Mouse (Mus musculus) forebrain, embryonic 12.5 days (tissue): ENCODE results near the gene Nudt19. TPM values are rescaled to one million over a fixed set of nuclear protein-coding genes. Genes with fewer than 3 reads are reported as not detected.

Source experiments
- ATAC-seq: fragments of 200-750 bp; cut with Nextera tagmentation; 2 replicates; pipeline ENCODE4 v1.8.0; 2017; ENCODE audit warnings: moderate TSS enrichment; ENCODE audit not compliant: low FRiP score
- H3K27ac ChIP-seq: fragments of 300-500 bp; sonication (generic); 2 replicates; pipeline ENCODE4 v1.5.1; 2016; ENCODE audit warnings: mild to moderate bottlenecking
- H3K27me3 ChIP-seq: fragments of 300-500 bp; sonication (generic); 2 replicates; pipeline ENCODE4 v1.6.1; 2016; ENCODE audit warnings: mild to moderate bottlenecking
- H3K36me3 ChIP-seq: fragments of 300-500 bp; sonication (generic); replicated peaks from 2 replicates; pipeline ENCODE4 v1.6.1; 2016; ENCODE audit warnings: mild to moderate bottlenecking
- H3K4me1 ChIP-seq: fragments of 300-500 bp; sonication (generic); 2 replicates; pipeline ENCODE4 v1.6.1; 2016
- H3K4me2 ChIP-seq: fragments of 300-500 bp; sonication (generic); 2 replicates; pipeline ENCODE4 v1.6.1; 2016; ENCODE audit warnings: mild to moderate bottlenecking, moderate library complexity
- H3K4me3 ChIP-seq: fragments of 300-500 bp; sonication (generic); replicated peaks from 2 replicates; pipeline ENCODE4 v1.5.1; 2016; ENCODE audit warnings: mild to moderate bottlenecking
- H3K9ac ChIP-seq: fragments of 300-500 bp; sonication (generic); 2 replicates; pipeline ENCODE4 v1.6.1; 2016; ENCODE audit warnings: mild to moderate bottlenecking
- H3K9me3 ChIP-seq: fragments of 300-500 bp; sonication (generic); 2 replicates; pipeline ENCODE4 v1.6.1; 2016
- WGBS: fragments of 180-500 bp; shearing (Covaris S2); methylation state at CpG from one replicate; pipeline ENCODE4 v1.1.7; 2016; 5-methylcytosine and 5-hydroxymethylcytosine counted together
- polyA plus RNA-seq: library from polyadenylated mRNA; unstranded; fragments of >200 nt; fragmentation: Nextera tagmentation; extraction: Ambion mirVana; gene quantifications from 2 replicates; pipeline ENCODE4 v1.2.1, GENCODE M21; 2016

The Nudt19 gene
- 44.6 and 47.5 TPM in 2 replicates for polyA plus RNA-seq

DNA sequence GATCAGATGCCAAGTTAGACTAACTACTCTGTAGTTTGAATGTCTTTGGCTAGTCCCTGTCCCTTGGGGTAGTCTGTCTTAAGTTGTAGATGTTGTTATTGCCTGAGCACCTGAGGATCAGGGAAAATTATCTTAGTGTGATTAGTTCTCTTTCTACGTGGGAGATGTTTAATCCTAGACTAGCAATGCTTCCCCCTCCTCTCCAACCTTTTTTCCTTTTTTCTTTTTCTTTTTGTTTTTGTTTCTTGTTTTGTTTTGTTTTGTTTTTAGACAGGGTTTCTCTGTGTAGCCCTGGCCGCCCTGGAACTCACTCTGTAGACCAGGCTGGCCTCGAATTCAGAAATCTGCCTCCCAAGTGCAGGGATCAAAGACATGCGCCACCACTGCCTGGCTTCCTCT is at the start of gene Nudt19:
Nudt19 (minus strand) TSS at position 100 of the 399 bp plus-strand sequence.
- Histone ChIP-seq H3K36me3 (0 out of 2 replicates have a peak, but pooled peaks cover 1% of the 10 kb centered on the region), H3K27me3 (0 out of 2 replicates have a peak, but pooled peaks cover 3% of the 10 kb centered on the region), H3K27ac (peak within 1 kb of the TSS; percentile 94), H3K4me2 (peak within 1 kb of the TSS; percentile 80), H3K4me3 (peak within 1 kb of the TSS; percentile 76), H3K9me3 (no peaks in the 10 kb centered on the region), H3K4me1 (peaks cover 16% of the 10 kb centered on the region), H3K9ac (peak within 1 kb of the TSS; percentile 88)
- ATAC-seq = no peak
- WGBS = 82% methylated on average over 4 of the region's 4 CpGs

DNA sequence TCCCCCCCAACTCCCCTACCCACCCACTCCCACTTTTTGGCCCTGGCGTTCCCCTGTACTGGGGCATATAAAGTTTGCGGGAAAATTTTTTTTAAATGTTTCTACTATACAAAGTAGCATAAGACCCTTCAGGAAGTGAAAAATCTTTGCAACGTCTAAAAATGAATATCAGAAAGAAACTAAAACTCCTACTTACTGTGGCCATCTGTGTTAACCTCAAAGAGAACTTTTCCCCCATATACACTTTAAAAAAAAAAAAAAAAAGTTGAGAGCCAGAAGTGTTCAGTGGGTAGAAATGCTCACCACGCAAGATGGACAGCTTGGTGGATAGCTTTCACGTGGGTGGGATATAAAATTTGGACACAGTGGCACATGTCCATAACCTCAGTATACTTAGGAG is 46.7 kb upstream of the Nudt19 start:
- Histone ChIP-seq H3K4me2 (no peak overlapping the region), H3K4me1 (no peaks in the 10 kb centered on the region), H3K27ac (no peak overlapping the region), H3K36me3 (peaks cover 30% of the 10 kb centered on the region), H3K9me3 (no peaks in the 10 kb centered on the region), H3K27me3 (no peaks in the 10 kb centered on the region), H3K4me3 (no peak overlapping the region), H3K9ac (no peak overlapping the region)
- 96% methylated on average over 5 of the region's 5 CpGs for WGBS
- no peak for ATAC-seq

- Histone ChIP-seq H3K36me3 (peaks cover 21% of the 10 kb centered on the region), H3K4me3 (no peak overlapping the region)
- WGBS = 97% methylated on average over 6 of the region's 6 CpGs
Measured at GRCm38 (mm10) chr7:35601106-35601505, 45.0 kb upstream of the Nudt19 start.

DNA sequence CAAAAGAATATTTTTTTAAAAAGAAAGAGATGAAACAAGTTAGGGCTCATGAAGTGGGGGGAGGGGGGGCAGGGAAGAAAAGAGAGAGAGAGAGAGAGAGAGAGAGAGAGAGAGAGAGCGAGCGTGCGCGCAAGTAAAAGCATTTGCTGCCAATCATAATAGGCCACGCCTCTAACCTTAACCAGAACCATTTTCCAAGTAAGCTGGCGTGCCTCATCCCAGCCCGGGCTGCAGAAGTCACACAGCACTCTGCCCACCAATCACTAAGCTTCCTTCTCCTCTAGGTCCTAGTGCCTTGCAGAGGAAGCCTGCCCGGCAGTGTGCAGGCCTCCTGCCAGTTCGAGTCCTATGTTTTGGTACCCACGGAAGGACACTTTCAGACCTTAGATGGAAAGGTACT is 43.9 kb upstream of the Nudt19 start:
- Histone ChIP-seq H3K9ac (no peak overlapping the region), H3K27ac (no peak overlapping the region), H3K4me1 (no peaks in the 10 kb centered on the region), H3K4me2 (no peak overlapping the region), H3K36me3 (peaks cover 19% of the 10 kb centered on the region), H3K27me3 (no peaks in the 10 kb centered on the region), H3K9me3 (no peaks in the 10 kb centered on the region), H3K4me3 (no peak overlapping the region)
- no peak for ATAC-seq
- WGBS = 92% methylated on average over 10 of the region's 10 CpGs

More at GRCm38 (mm10) chr7:35601106-35601505, 45.0 kb upstream of the Nudt19 start:
- Histone ChIP-seq H3K9me3 (no peaks in the 10 kb centered on the region), H3K27ac (no peak overlapping the region), H3K4me1 (no peaks in the 10 kb centered on the region), H3K27me3 (no peaks in the 10 kb centered on the region), H3K4me2 (no peak overlapping the region), H3K9ac (no peak overlapping the region)
- no peak for ATAC-seq

- no peaks in the 10 kb centered on the region for H3K4me1 ChIP-seq
- peaks cover 20% of the 10 kb centered on the region for H3K36me3 ChIP-seq
- no peaks in the 10 kb centered on the region for H3K9me3 ChIP-seq
- ATAC-seq = no peak
- H3K4me2 ChIP-seq = no peak overlapping the region
- H3K4me3 ChIP-seq = no peak overlapping the region
- 94% methylated on average over 9 of the region's 9 CpGs for WGBS
- H3K27ac ChIP-seq = no peak overlapping the region
- H3K9ac ChIP-seq = no peak overlapping the region
- no peaks in the 10 kb centered on the region for H3K27me3 ChIP-seq
Measured at GRCm38 (mm10) chr7:35599492-35599891, 43.4 kb upstream of the Nudt19 start.

DNA sequence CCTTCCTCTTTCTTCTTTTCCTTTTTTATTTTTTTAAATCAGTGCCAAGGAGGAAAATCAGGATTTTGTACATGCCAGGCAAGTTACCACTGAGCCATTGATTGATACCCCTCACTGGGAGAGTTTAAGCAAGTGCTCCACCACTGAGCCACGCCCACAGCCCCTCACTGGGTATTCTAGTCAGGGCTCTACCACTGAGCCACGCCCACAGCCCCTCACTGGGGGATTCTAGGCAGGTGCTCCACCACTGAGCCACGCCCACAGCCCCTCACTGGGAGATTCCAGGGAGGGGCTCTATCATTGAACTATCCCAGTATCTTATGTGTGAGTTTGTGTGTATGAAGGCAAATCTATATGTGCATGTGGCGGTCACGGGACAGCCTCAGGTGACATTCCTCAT is 38.2 kb upstream of the Nudt19 start:
- ATAC-seq = no peak
- Histone ChIP-seq H3K9me3 (no peaks in the 10 kb centered on the region), H3K9ac (no peak overlapping the region), H3K27me3 (no peaks in the 10 kb centered on the region), H3K4me3 (no peak overlapping the region), H3K36me3 (peaks cover 27% of the 10 kb centered on the region), H3K4me2 (no peak overlapping the region), H3K4me1 (no peaks in the 10 kb centered on the region), H3K27ac (no peak overlapping the region)
- 93% methylated on average over 5 of the region's 5 CpGs for WGBS

DNA sequence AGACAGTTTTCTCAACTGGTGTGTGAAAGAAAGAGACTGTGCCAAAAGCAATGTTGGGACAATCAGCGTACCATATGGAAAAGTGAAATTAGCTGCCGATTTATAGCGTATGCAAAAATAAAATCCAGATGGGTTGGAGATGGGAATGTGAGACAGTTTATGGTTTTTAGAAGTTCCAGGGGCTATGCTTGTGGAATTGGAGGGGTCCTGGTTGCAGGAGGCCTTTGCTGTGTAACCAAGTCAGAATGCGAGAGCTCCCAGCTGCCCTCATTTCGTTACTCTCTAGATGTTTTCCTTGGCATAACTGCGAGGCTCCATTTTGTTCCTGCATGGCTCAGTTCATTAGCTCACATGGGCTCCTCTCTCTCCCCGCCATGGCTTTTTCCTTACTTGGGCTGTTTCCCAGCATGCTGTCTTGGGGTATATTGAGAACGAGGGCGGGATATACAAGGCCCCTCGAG is 34.7 kb upstream of the Nudt19 start:
- no peaks in the 10 kb centered on the region for H3K9me3 ChIP-seq
- peaks cover 27% of the 10 kb centered on the region for H3K36me3 ChIP-seq
- H3K27ac ChIP-seq = no peak overlapping the region
- WGBS = 89% methylated on average over 10 of the region's 10 CpGs
- ATAC-seq = no peak
- H3K4me2 ChIP-seq = no peak overlapping the region
- no peak overlapping the region for H3K9ac ChIP-seq
- no peaks in the 10 kb centered on the region for H3K27me3 ChIP-seq
- no peak overlapping the region for H3K4me3 ChIP-seq
- peaks cover 14% of the 10 kb centered on the region for H3K4me1 ChIP-seq

GRCm38 (mm10) chr7:35589485-35589884 is 33.4 kb upstream of the Nudt19 start:
- H3K9me3 ChIP-seq = no peaks in the 10 kb centered on the region

GRCm38 (mm10) chr7:35588680-35589428 is 32.8 kb upstream of the Nudt19 start:
- Histone ChIP-seq H3K4me1 (peaks cover 26% of the 10 kb centered on the region), H3K9ac (no peak overlapping the region), H3K27ac (no peak overlapping the region), H3K4me3 (no peak overlapping the region), H3K9me3 (no peaks in the 10 kb centered on the region), H3K36me3 (peaks cover 22% of the 10 kb centered on the region), H3K4me2 (no peak overlapping the region), H3K27me3 (peaks cover 17% of the 10 kb centered on the region)
- WGBS = 89% methylated on average over 9 of the region's 9 CpGs
- no peak for ATAC-seq

More at GRCm38 (mm10) chr7:35589485-35589884, 33.4 kb upstream of the Nudt19 start:
- no peak for ATAC-seq
- 89% methylated on average over 7 of the region's 7 CpGs for WGBS
- peaks cover 25% of the 10 kb centered on the region for H3K36me3 ChIP-seq
- H3K4me3 ChIP-seq = no peak overlapping the region
- peaks cover 10% of the 10 kb centered on the region for H3K27me3 ChIP-seq
- peaks cover 22% of the 10 kb centered on the region for H3K4me1 ChIP-seq
- H3K9ac ChIP-seq = no peak overlapping the region
- H3K27ac ChIP-seq = no peak overlapping the region
- no peak overlapping the region for H3K4me2 ChIP-seq

DNA sequence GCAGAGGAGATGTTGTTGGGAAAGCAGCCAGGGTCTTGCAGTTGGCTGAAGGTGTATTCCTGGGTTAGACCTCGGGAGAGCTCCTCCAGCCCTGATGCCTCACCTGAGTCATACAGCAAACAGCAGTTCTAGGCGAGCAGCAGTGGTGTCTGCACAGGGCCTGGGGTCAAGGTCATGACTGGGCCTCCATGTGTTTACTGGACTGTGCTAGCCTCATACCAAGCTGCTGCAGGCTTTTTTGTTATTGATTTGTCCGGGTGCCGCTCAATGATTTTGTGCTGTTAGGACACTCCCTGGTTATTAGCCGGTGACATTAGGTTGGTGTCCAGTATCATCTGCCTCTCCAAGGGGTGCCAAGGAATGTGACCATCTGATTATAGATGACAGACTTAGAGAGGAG is 31.6 kb upstream of the Nudt19 start:
- peaks cover 12% of the 10 kb centered on the region for H3K36me3 ChIP-seq
- no peak overlapping the region for H3K27ac ChIP-seq
- WGBS = 83% methylated on average over 5 of the region's 5 CpGs
- H3K9me3 ChIP-seq = no peaks in the 10 kb centered on the region
- no peak for ATAC-seq
- peaks cover 28% of the 10 kb centered on the region for H3K27me3 ChIP-seq
- peaks cover 26% of the 10 kb centered on the region for H3K4me1 ChIP-seq
- no peak overlapping the region for H3K9ac ChIP-seq
- H3K4me2 ChIP-seq = peak overlapping the region; percentile 10; the same call in 1 of the 2 replicates
- no peak overlapping the region for H3K4me3 ChIP-seq

DNA sequence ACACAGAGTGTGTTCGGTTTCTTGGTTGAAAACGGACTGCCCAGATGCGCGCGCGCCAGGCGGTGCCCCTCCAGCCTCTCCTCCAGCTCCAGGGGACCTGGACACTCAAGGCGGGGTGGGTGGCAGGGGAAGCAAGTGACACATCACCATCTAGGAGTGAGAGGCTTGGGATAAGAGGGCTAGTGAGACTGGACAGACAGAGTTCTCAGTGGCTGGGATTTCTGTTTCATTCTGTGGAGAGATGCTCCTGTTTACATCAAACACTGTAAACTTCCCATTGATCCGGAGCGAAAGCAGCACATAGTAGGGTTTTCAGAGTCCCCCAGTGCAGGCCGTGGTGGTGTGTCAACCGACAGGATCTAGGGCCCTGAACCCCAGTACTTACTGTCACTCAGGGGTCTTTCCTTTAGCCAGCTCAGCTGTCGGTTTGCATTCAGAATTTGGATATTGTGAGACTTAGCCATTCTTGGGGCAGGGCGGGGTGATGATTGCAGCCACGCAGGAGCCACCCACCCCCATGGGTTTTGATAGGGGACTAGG is 30.9 kb upstream of the Nudt19 start:
- Histone ChIP-seq H3K4me3 (peak overlapping the region; percentile 72), H3K9ac (peak overlapping the region; percentile 75; the same call in 1 of the 2 replicates), H3K27ac (no peak overlapping the region), H3K4me2 (peak overlapping the region; percentile 99), H3K36me3 (peaks cover 4% of the 10 kb centered on the region), H3K9me3 (no peaks in the 10 kb centered on the region), H3K27me3 (peaks cover 34% of the 10 kb centered on the region), H3K4me1 (peaks cover 26% of the 10 kb centered on the region)
- ATAC-seq = no peak
- WGBS = 25% methylated on average over 15 of the region's 15 CpGs

GRCm38 (mm10) chr7:35586055-35586905 is 30.2 kb upstream of the Nudt19 start, which contains the start of gene Ankrd27:
Gene Ankrd27 (plus strand): TSS chr7:35586244.
- WGBS = under 1% methylated on average over 49 of the region's 49 CpGs
- Histone ChIP-seq H3K4me3 (peak within 1 kb of the TSS; percentile 72), H3K27ac (peak within 1 kb of the TSS; percentile 70; the same call in 1 of the 2 replicates), H3K9ac (peak within 1 kb of the TSS; percentile 75), H3K27me3 (peaks cover 41% of the 10 kb centered on the region), H3K4me1 (peaks cover 26% of the 10 kb centered on the region), H3K4me2 (peak within 1 kb of the TSS; percentile 99), H3K9me3 (no peaks in the 10 kb centered on the region), H3K36me3 (no peaks in the 10 kb centered on the region)
- ATAC-seq = peak; percentile 98
